8 mouse cellular contexts compared by ENCODE assay signal in genomic region chr9:31029751-31030511, GRCm38 (mm10). TPM values are rescaled to one million over a fixed set of nuclear protein-coding genes. Genes with fewer than 3 reads are reported as not detected.
DNase-seq lines count a peak whose midpoint lies in the region; ATAC-seq and TF ChIP-seq lines count a peak whose summit lies in the region.

No protein-coding gene starts in this region.

- DNase-seq in CD4-positive, CD25-positive, alpha-beta regulatory T cell, adult 2 months (ENCODE audit: low read depth, low spot score): peak; percentile 95
- peak; percentile 80 for DNase-seq in fibroblast of lung, adult 2 months (ENCODE audit: low read depth)
- DNase-seq in kidney, postnatal 25 days: peak; percentile 97 to 98
- peak; percentile 84 to 88 (median 86) for DNase-seq in liver, embryonic 14.5 days (ENCODE audit: low read depth in 3 of 3, low spot score in 3 of 3)
- peak; percentile 98 for DNase-seq in neural tube, embryonic 11.5 days (ENCODE audit: low spot score)
- peak; percentile 98 for DNase-seq in stomach, postnatal 0 days (ENCODE audit: low spot score)

- H3K9ac ChIP-seq in heart, embryonic 15.5 days: peak overlapping the region; percentile 79
- peak overlapping the region; percentile 88 for H3K9ac ChIP-seq in liver, embryonic 14.5 days (replicated peaks)
- peak overlapping the region; percentile 94 for H3K9ac ChIP-seq in neural tube, embryonic 11.5 days (ENCODE audit: low read length)
- peak overlapping the region; percentile 97 for H3K9ac ChIP-seq in stomach, postnatal 0 days (ENCODE audit: low read length)

- ATAC-seq in heart, embryonic 15.5 days (replicated peaks; ENCODE audit: insufficient number of reproducible peaks, insufficient read depth, low FRiP score, low read depth): peak; percentile 98
- peak; percentile 90 for ATAC-seq in liver, embryonic 14.5 days (ENCODE audit: insufficient read depth)
- peak; percentile 97 for ATAC-seq in neural tube, embryonic 11.5 days (ENCODE audit: insufficient read depth, low FRiP score, low TSS enrichment)
- peak; percentile 97 for ATAC-seq in stomach, postnatal 0 days (ENCODE audit: low FRiP score, low TSS enrichment)

- H3K4me3 ChIP-seq in brown adipose tissue, adult 24 weeks (ENCODE audit: insufficient read depth, low read depth, low read length): peak overlapping the region; percentile 92
- peak overlapping the region; percentile 67 for H3K4me3 ChIP-seq in heart, embryonic 15.5 days
- H3K4me3 ChIP-seq in liver, embryonic 14.5 days (ENCODE audit: insufficient read depth in 1 of 2, low read depth in 2 of 2, low read length in 2 of 2): peak overlapping the region; percentile 62 to 75
- peak overlapping the region; percentile 92 for H3K4me3 ChIP-seq in neural tube, embryonic 11.5 days (ENCODE audit: low read depth, low read length)
- H3K4me3 ChIP-seq in stomach, postnatal 0 days (ENCODE audit: low read depth, low read length): peak overlapping the region; percentile 84

- TF ChIP-seq EP300 in liver, embryonic 14.5 days (IDR thresholded peaks at IDR 0.05; ENCODE audit: low read depth): no peak
- TF ChIP-seq EP300 in stomach, postnatal 0 days (optimal IDR thresholded peaks at IDR 0.05): no peak

- H3K4me1 ChIP-seq in brown adipose tissue, adult 24 weeks (ENCODE audit: control insufficient read depth, insufficient read depth, insufficient read length, low read length): peaks cover 3% of the 10 kb centered on the region; the same call in 1 of the 2 replicates
- H3K4me1 ChIP-seq in heart, embryonic 15.5 days (replicated peaks): peaks cover 13% of the 10 kb centered on the region
- H3K4me1 ChIP-seq in liver, embryonic 14.5 days (replicated peaks; ENCODE audit: control insufficient read depth in 2 of 2, insufficient read depth in 2 of 2, low read length in 1 of 2): peaks cover 11 to 12% of the 10 kb centered on the region in 2 experiments
- peaks cover 5% of the 10 kb centered on the region; the same call in 1 of the 2 replicates for H3K4me1 ChIP-seq in neural tube, embryonic 11.5 days (ENCODE audit: control insufficient read depth, insufficient read depth, low read length)
- H3K4me1 ChIP-seq in stomach, postnatal 0 days (replicated peaks; ENCODE audit: control insufficient read depth, insufficient read depth): 0 out of 2 replicates have a peak, but pooled peaks cover 2% of the 10 kb centered on the region

- peak overlapping the region; percentile 85 for H3K4me2 ChIP-seq in heart, embryonic 15.5 days
- H3K4me2 ChIP-seq in liver, embryonic 14.5 days (ENCODE audit: low read depth): peak overlapping the region; percentile 99
- H3K4me2 ChIP-seq in neural tube, embryonic 11.5 days (ENCODE audit: low read depth): peak overlapping the region; percentile 90
- peak overlapping the region; percentile 87 for H3K4me2 ChIP-seq in stomach, postnatal 0 days (replicated peaks; ENCODE audit: low read depth)

- H3K27ac ChIP-seq in brown adipose tissue, adult 24 weeks (replicated peaks; ENCODE audit: low read depth, low read length): peak overlapping the region; percentile 82
- peak overlapping the region; percentile 98 for H3K27ac ChIP-seq in heart, embryonic 15.5 days
- peak overlapping the region; percentile 88 for H3K27ac ChIP-seq in liver, embryonic 14.5 days
- peak overlapping the region; percentile 97 for H3K27ac ChIP-seq in neural tube, embryonic 11.5 days (ENCODE audit: low read depth, low read length)
- peak overlapping the region; percentile 99 for H3K27ac ChIP-seq in stomach, postnatal 0 days (replicated peaks)

- H3K36me3 ChIP-seq in heart, embryonic 15.5 days: 0 out of 2 replicates have a peak, but pooled peaks cover 2% of the 10 kb centered on the region
- no peaks in the 10 kb centered on the region for H3K36me3 ChIP-seq in liver, embryonic 14.5 days (replicated peaks; ENCODE audit: control insufficient read depth, insufficient read depth, low read depth)
- H3K36me3 ChIP-seq in neural tube, embryonic 11.5 days (ENCODE audit: control insufficient read depth, insufficient read depth, low read length): no peaks in the 10 kb centered on the region
- no peaks in the 10 kb centered on the region for H3K36me3 ChIP-seq in stomach, postnatal 0 days (ENCODE audit: control insufficient read depth, insufficient read depth, low read length)

- WGBS in heart, embryonic 15.5 days: under 1% methylated on average over 37 of the region's 57 CpGs
- under 1% methylated on average over 53 of the region's 57 CpGs for WGBS in liver, embryonic 14.5 days (ENCODE audit: insufficient replicate concordance)
- under 1% methylated on average over 39 of the region's 57 CpGs for WGBS in neural tube, embryonic 11.5 days
- under 1% methylated on average over 35 of the region's 57 CpGs for WGBS in stomach, postnatal 0 days

- H3K9me3 ChIP-seq in heart, embryonic 15.5 days (replicated peaks): no peaks in the 10 kb centered on the region
- H3K9me3 ChIP-seq in liver, embryonic 14.5 days (ENCODE audit: control insufficient read depth, low read length): no peaks in the 10 kb centered on the region
- H3K9me3 ChIP-seq in neural tube, embryonic 11.5 days (ENCODE audit: control insufficient read depth, low read length): no peaks in the 10 kb centered on the region
- H3K9me3 ChIP-seq in stomach, postnatal 0 days (ENCODE audit: control insufficient read depth, low read length): no peaks in the 10 kb centered on the region

- no peak for TF ChIP-seq CTCF in liver, embryonic 14.5 days (IDR thresholded peaks at IDR 0.05; ENCODE audit: low read depth)
- TF ChIP-seq CTCF in stomach, postnatal 0 days (IDR thresholded peaks at IDR 0.05; ENCODE audit: low read depth): no peak

- no peaks in the 10 kb centered on the region for H3K27me3 ChIP-seq in heart, embryonic 15.5 days
- no peaks in the 10 kb centered on the region for H3K27me3 ChIP-seq in liver, embryonic 14.5 days (ENCODE audit: control insufficient read depth, insufficient read depth, low read length)
- no peaks in the 10 kb centered on the region for H3K27me3 ChIP-seq in neural tube, embryonic 11.5 days (ENCODE audit: control insufficient read depth, insufficient read depth, low read length)
- no peaks in the 10 kb centered on the region for H3K27me3 ChIP-seq in stomach, postnatal 0 days (ENCODE audit: control insufficient read depth, insufficient read depth, low read length)

RNA-seq across cellular contexts. Expression of gene Zbtb44, which starts 0.5 kb away (rescaled TPM):
- polyA plus RNA-seq in brown adipose tissue, adult 24 weeks (2012; ENCODE audit: insufficient read depth, insufficient read length, missing spikeins): 11.5 and 12.3 TPM in 2 replicates
- 7.4 and 8.3 TPM in 2 replicates for polyA plus RNA-seq in heart, embryonic 15.5 days (2015; fragmentation: Nextera tagmentation; extraction: Ambion mirVana)
- polyA plus RNA-seq in liver, embryonic 14.5 days (2012; rRNA removed): 3.0 and 4.0 TPM in 2 replicates
- 5.6 and 6.3 TPM in 2 replicates for polyA plus RNA-seq in liver, embryonic 14.5 days (2014; fragmentation: Nextera tagmentation; extraction: Ambion mirVana)
- polyA plus RNA-seq in neural tube, embryonic 11.5 days (2014; fragmentation: Nextera tagmentation; extraction: Ambion mirVana): 4.5 and 4.6 TPM in 2 replicates
- 6.5 and 8.2 TPM in 2 replicates for polyA plus RNA-seq in stomach, postnatal 0 days (2015; fragmentation: Nextera tagmentation; extraction: Ambion mirVana)

Comparison
In these comparisons a context has a peak if more than half of its experiments do, and no peak if none do; other contexts are left out.
1. Peak in every context shown above with its lines: DNase-seq, ATAC-seq, H3K4me3 ChIP-seq and H3K27ac ChIP-seq.